Mouse (Mus musculus) ES-E14 (cell line): ENCODE data around the gene Hmcn1.

Experiments used
- CHD2 ChIP-seq: IDR thresholded peaks from 2 replicates; pipeline ENCODE4 v1.6.1; 2014; ENCODE audit warnings: mild to moderate bottlenecking, low read depth, low read length, inconsistent platforms
- HCFC1 ChIP-seq: IDR thresholded peaks from 2 replicates; pipeline ENCODE4 v1.6.1; 2012; ENCODE audit warnings: low read length, inconsistent platforms, borderline replicate concordance; ENCODE audit not compliant: insufficient read depth
- ZC3H11A ChIP-seq: IDR thresholded peaks from 2 replicates; pipeline ENCODE4 v1.6.1; 2012; ENCODE audit warnings: low read depth, mild to moderate bottlenecking, inconsistent platforms, low read length, borderline replicate concordance
- ZNF384 ChIP-seq: IDR thresholded peaks from 2 replicates; pipeline ENCODE4 v1.6.1; 2012; ENCODE audit warnings: low read depth, low read length, inconsistent platforms

GRCm38 (mm10) chr1:151019273-151019890 is 26.1 kb upstream of the Hmcn1 start:
- TF ChIP-seq CHD2 (no peak), ZC3H11A (no peak), ZNF384 (no peak), HCFC1 (no peak)
